Mouse (Mus musculus): ENCODE measurements around the gene Sesn3. TPM values are rescaled to one million over a fixed set of nuclear protein-coding genes. Genes with fewer than 3 reads are reported as not detected.

The Sesn3 gene
- polyA plus RNA-seq, 1 experiment from 2014 or later: 6.0 TPM

- TF ChIP-seq CTCF (IDR thresholded peaks at IDR 0.05): no peak
- no peak for TF ChIP-seq EP300 (IDR thresholded peaks at IDR 0.05)
- Histone ChIP-seq H3K27ac (ENCODE audit: low read length) (no peak overlapping the region), H3K4me1 (ENCODE audit: insufficient read depth, low read depth, low read length) (no peaks in the 10 kb centered on the region), H3K4me2 (replicated peaks; ENCODE audit: low read depth, low read length) (no peak overlapping the region), H3K9ac (replicated peaks; ENCODE audit: low read depth) (no peak overlapping the region), H3K9me3 (ENCODE audit: low read length) (no peaks in the 10 kb centered on the region), H3K27me3 (replicated peaks; ENCODE audit: insufficient read depth, low read length) (no peaks in the 10 kb centered on the region), H3K4me3 (ENCODE audit: low read depth, low read length) (no peak overlapping the region), H3K36me3 (ENCODE audit: insufficient read depth, low read length) (no peaks in the 10 kb centered on the region)
- ATAC-seq: no peak
- DNase-seq (ENCODE audit: low spot score): no peak
- WGBS: 45% methylated on average over 9 of the region's 9 CpGs
Observed at GRCm38 (mm10) chr9:14244528-14244927, 30.3 kb upstream of the Sesn3 start.

GRCm38 (mm10) chr9:14245013-14245586, 29.8 kb upstream of the Sesn3 start:
- Histone ChIP-seq H3K4me2 (replicated peaks; ENCODE audit: low read depth, low read length) (no peak overlapping the region), H3K9me3 (ENCODE audit: low read length) (no peaks in the 10 kb centered on the region), H3K4me3 (ENCODE audit: low read depth, low read length) (no peak overlapping the region), H3K9ac (replicated peaks; ENCODE audit: low read depth) (no peak overlapping the region), H3K4me1 (ENCODE audit: insufficient read depth, low read depth, low read length) (no peaks in the 10 kb centered on the region), H3K27ac (ENCODE audit: low read length) (no peak overlapping the region), H3K36me3 (ENCODE audit: insufficient read depth, low read length) (no peaks in the 10 kb centered on the region), H3K27me3 (replicated peaks; ENCODE audit: insufficient read depth, low read length) (no peaks in the 10 kb centered on the region)
- ATAC-seq (no peak), DNase-seq (ENCODE audit: low spot score) (no peak)
- TF ChIP-seq EP300 (IDR thresholded peaks at IDR 0.05) (no peak), CTCF (IDR thresholded peaks at IDR 0.05) (no peak)
- 44% methylated on average over 7 of the region's 7 CpGs for WGBS

GRCm38 (mm10) chr9:14246016-14246799, 28.7 kb upstream of the Sesn3 start:
- DNase-seq (ENCODE audit: low spot score) (peak; percentile 92), ATAC-seq (peak; percentile 98)
- H3K9me3 ChIP-seq (ENCODE audit: low read length): no peaks in the 10 kb centered on the region
- no peak overlapping the region for H3K4me2 ChIP-seq (replicated peaks; ENCODE audit: low read depth, low read length)
- no peak for TF ChIP-seq CTCF (IDR thresholded peaks at IDR 0.05)
- no peak for TF ChIP-seq EP300 (IDR thresholded peaks at IDR 0.05)
- H3K27me3 ChIP-seq (replicated peaks; ENCODE audit: insufficient read depth, low read length): no peaks in the 10 kb centered on the region
- H3K9ac ChIP-seq (replicated peaks; ENCODE audit: low read depth): no peak overlapping the region
- no peak overlapping the region for H3K4me3 ChIP-seq (ENCODE audit: low read depth, low read length)
- no peaks in the 10 kb centered on the region for H3K4me1 ChIP-seq (ENCODE audit: insufficient read depth, low read depth, low read length)
- H3K27ac ChIP-seq (ENCODE audit: low read length): peak overlapping the region; percentile 60
- no peaks in the 10 kb centered on the region for H3K36me3 ChIP-seq (ENCODE audit: insufficient read depth, low read length)
- WGBS: 19% methylated on average over 11 of the region's 11 CpGs

GRCm38 (mm10) chr9:14247480-14248208, 27.2 kb upstream of the Sesn3 start:
- Histone ChIP-seq H3K27ac (ENCODE audit: low read length) (no peak overlapping the region), H3K4me3 (ENCODE audit: low read depth, low read length) (no peak overlapping the region), H3K36me3 (ENCODE audit: insufficient read depth, low read length) (no peaks in the 10 kb centered on the region), H3K9me3 (ENCODE audit: low read length) (no peaks in the 10 kb centered on the region), H3K4me2 (replicated peaks; ENCODE audit: low read depth, low read length) (no peak overlapping the region), H3K27me3 (replicated peaks; ENCODE audit: insufficient read depth, low read length) (no peaks in the 10 kb centered on the region), H3K4me1 (ENCODE audit: insufficient read depth, low read depth, low read length) (no peaks in the 10 kb centered on the region), H3K9ac (replicated peaks; ENCODE audit: low read depth) (no peak overlapping the region)
- DNase-seq (ENCODE audit: low spot score) (peak; percentile 61), ATAC-seq (no peak)
- TF ChIP-seq CTCF (IDR thresholded peaks at IDR 0.05) (no peak), EP300 (IDR thresholded peaks at IDR 0.05) (no peak)
- 48% methylated on average over 12 of the region's 12 CpGs for WGBS

- DNase-seq (ENCODE audit: low spot score): no peak
- H3K27ac ChIP-seq (ENCODE audit: low read length): no peak overlapping the region
- no peak overlapping the region for H3K9ac ChIP-seq (replicated peaks; ENCODE audit: low read depth)
Observed at GRCm38 (mm10) chr9:14248209-14248596, 26.7 kb upstream of the Sesn3 start.

GRCm38 (mm10) chr9:14261150-14261549, 13.7 kb upstream of the Sesn3 start:
- Histone ChIP-seq H3K9ac (replicated peaks; ENCODE audit: low read depth) (no peak overlapping the region), H3K4me2 (replicated peaks; ENCODE audit: low read depth, low read length) (no peak overlapping the region), H3K9me3 (ENCODE audit: low read length) (no peaks in the 10 kb centered on the region), H3K36me3 (ENCODE audit: insufficient read depth, low read length) (no peaks in the 10 kb centered on the region), H3K4me3 (ENCODE audit: low read depth, low read length) (no peak overlapping the region), H3K27me3 (replicated peaks; ENCODE audit: insufficient read depth, low read length) (no peaks in the 10 kb centered on the region), H3K27ac (ENCODE audit: low read length) (no peak overlapping the region), H3K4me1 (ENCODE audit: insufficient read depth, low read depth, low read length) (no peaks in the 10 kb centered on the region)
- DNase-seq (ENCODE audit: low spot score) (no peak), ATAC-seq (no peak)
- TF ChIP-seq EP300 (IDR thresholded peaks at IDR 0.05): no peak
- no peak for TF ChIP-seq CTCF (IDR thresholded peaks at IDR 0.05)
- WGBS: 37% methylated on average over 3 of the region's 3 CpGs

More at GRCm38 (mm10) chr9:14248209-14248596, 26.7 kb upstream of the Sesn3 start:
- ATAC-seq: no peak
- no peaks in the 10 kb centered on the region for H3K27me3 ChIP-seq (replicated peaks; ENCODE audit: insufficient read depth, low read length)
- no peaks in the 10 kb centered on the region for H3K4me1 ChIP-seq (ENCODE audit: insufficient read depth, low read depth, low read length)
- H3K4me3 ChIP-seq (ENCODE audit: low read depth, low read length): no peak overlapping the region
- no peak overlapping the region for H3K4me2 ChIP-seq (replicated peaks; ENCODE audit: low read depth, low read length)
- TF ChIP-seq CTCF (IDR thresholded peaks at IDR 0.05) (no peak), EP300 (IDR thresholded peaks at IDR 0.05) (no peak)
- no peaks in the 10 kb centered on the region for H3K36me3 ChIP-seq (ENCODE audit: insufficient read depth, low read length)
- 83% methylated on average over 3 of the region's 3 CpGs for WGBS
- H3K9me3 ChIP-seq (ENCODE audit: low read length): no peaks in the 10 kb centered on the region

Measured in lung, postnatal 0 days (tissue).